Mouse (Mus musculus) midbrain, embryonic 10.5 days (tissue): Measurements from ENCODE around the gene Setdb2. TPM values are rescaled to one million over a fixed set of nuclear protein-coding genes. Genes with fewer than 3 reads are reported as not detected.
"Not testable (repeated sequence)": the region's sequence is repeated elsewhere in the genome, so short reads cannot be mapped to it uniquely, and the experiment has no call there.

Experiments used
- DNase-seq: peaks from one replicate; pipeline ENCODE4 v3.0.0-alpha.2; 2017; ENCODE audit warnings: low spot score
- H3K27ac ChIP-seq: fragments of 300-500 bp; sonication (generic); replicated peaks from 2 replicates; pipeline ENCODE4 v1.5.1; 2016; ENCODE audit warnings: mild to moderate bottlenecking
- H3K27me3 ChIP-seq: fragments of 300-500 bp; sonication (generic); 2 replicates; pipeline ENCODE4 v1.6.1; 2016; ENCODE audit warnings: low read depth, mild to moderate bottlenecking; ENCODE audit not compliant: poor library complexity, severe bottlenecking
- H3K36me3 ChIP-seq: fragments of 300-500 bp; sonication (generic); 2 replicates; pipeline ENCODE4 v1.6.1; 2016; ENCODE audit warnings: mild to moderate bottlenecking, moderate library complexity
- H3K4me1 ChIP-seq: fragments of 300-500 bp; sonication (generic); 2 replicates; pipeline ENCODE4 v1.6.1; 2016
- H3K4me3 ChIP-seq: fragments of 300-500 bp; sonication (generic); 2 replicates; pipeline ENCODE4 v1.5.1; 2016; ENCODE audit warnings: mild to moderate bottlenecking, moderate library complexity
- H3K9me3 ChIP-seq: fragments of 300-500 bp; sonication (generic); replicated peaks from 2 replicates; pipeline ENCODE4 v1.6.1; 2016; ENCODE audit warnings: mild to moderate bottlenecking
- WGBS: fragments of 180-500 bp; shearing (Covaris S2); methylation state at CpG from one replicate; pipeline ENCODE4 v1.1.7; 2016; 5-methylcytosine and 5-hydroxymethylcytosine counted together
- polyA plus RNA-seq: library from polyadenylated mRNA; unstranded; fragments of >200 nt; fragmentation: Nextera tagmentation; extraction: Ambion mirVana; gene quantifications from 2 replicates; pipeline ENCODE4 v1.2.1, GENCODE M21; 2016

Setdb2 gene
- polyA plus RNA-seq, 1 experiment from 2014 or later = 12.4 TPM

GRCm38 (mm10) chr14:59433902-59434301 is 6.8 kb downstream of the Setdb2 start:
- H3K9me3 ChIP-seq = no peaks in the 10 kb centered on the region
- H3K4me3 ChIP-seq = no peak overlapping the region
- 83% methylated on average over 2 of the region's 2 CpGs for WGBS
- H3K27ac ChIP-seq = no peak overlapping the region
- peaks cover 5% of the 10 kb centered on the region for H3K36me3 ChIP-seq
- no peaks in the 10 kb centered on the region for H3K4me1 ChIP-seq
- DNase-seq = no peak
- no peaks in the 10 kb centered on the region for H3K27me3 ChIP-seq

- Histone ChIP-seq H3K27ac (no peak overlapping the region), H3K4me1 (no peaks in the 10 kb centered on the region), H3K4me3 (no peak overlapping the region), H3K9me3 (no peaks in the 10 kb centered on the region), H3K27me3 (no peaks in the 10 kb centered on the region), H3K36me3 (peaks cover 12% of the 10 kb centered on the region)
- no peak for DNase-seq
- 73% methylated on average over 1 of the region's 1 CpGs for WGBS
Observed at GRCm38 (mm10) chr14:59430556-59430955, 10.1 kb downstream of the Setdb2 start.

- no peaks in the 10 kb centered on the region for H3K27me3 ChIP-seq
- DNase-seq = no peak
- H3K9me3 ChIP-seq = no peaks in the 10 kb centered on the region
- H3K27ac ChIP-seq = no peak overlapping the region
- 79% methylated on average over 11 of the region's 11 CpGs for WGBS
- no peak overlapping the region for H3K4me3 ChIP-seq
- no peaks in the 10 kb centered on the region for H3K4me1 ChIP-seq
- peaks cover 12% of the 10 kb centered on the region for H3K36me3 ChIP-seq
Observed at GRCm38 (mm10) chr14:59422912-59423663, 17.6 kb downstream of the Setdb2 start.

GRCm38 (mm10) chr14:59418171-59418570 is 22.5 kb downstream of the Setdb2 start:
- no peak for DNase-seq
- Histone ChIP-seq H3K27ac (no peak overlapping the region), H3K4me1 (no peaks in the 10 kb centered on the region), H3K36me3 (peaks cover 44% of the 10 kb centered on the region), H3K9me3 (no peaks in the 10 kb centered on the region), H3K27me3 (peaks cover 12% of the 10 kb centered on the region), H3K4me3 (no peak overlapping the region)
- 89% methylated on average over 4 of the region's 4 CpGs for WGBS

GRCm38 (mm10) chr14:59414979-59415378 is 25.7 kb downstream of the Setdb2 start:
- Histone ChIP-seq H3K4me1 (peaks cover 20% of the 10 kb centered on the region), H3K36me3 (peaks cover 52% of the 10 kb centered on the region), H3K27me3 (peaks cover 13% of the 10 kb centered on the region)
- H3K27ac ChIP-seq, DNase-seq, H3K9me3 ChIP-seq, H3K4me3 ChIP-seq: not testable (repeated sequence)
- WGBS = 95% methylated on average over 2 of the region's 2 CpGs

GRCm38 (mm10) chr14:59396999-59397398 is 43.7 kb downstream of the Setdb2 start:
- 84% methylated on average over 2 of the region's 2 CpGs for WGBS
- Histone ChIP-seq H3K36me3 (peaks cover 6% of the 10 kb centered on the region), H3K27me3 (no peaks in the 10 kb centered on the region), H3K27ac (no peak overlapping the region), H3K4me1 (no peaks in the 10 kb centered on the region), H3K4me3 (no peak overlapping the region), H3K9me3 (no peaks in the 10 kb centered on the region)
- no peak for DNase-seq

- no peak for DNase-seq
- 87% methylated on average over 3 of the region's 3 CpGs for WGBS
- Histone ChIP-seq H3K4me1 (no peaks in the 10 kb centered on the region), H3K27ac (no peak within 1 kb of the TSS), H3K36me3 (no peaks in the 10 kb centered on the region; the same call in 1 of the 2 replicates), H3K27me3 (no peaks in the 10 kb centered on the region), H3K9me3 (no peaks in the 10 kb centered on the region), H3K4me3 (no peak within 1 kb of the TSS)
Observed at GRCm38 (mm10) chr14:59395281-59395680, 45.4 kb downstream of the Setdb2 start, which contains the start of gene Phf11c. Phf11c (minus strand) TSS chr14:59395381.

- H3K4me1 ChIP-seq, H3K36me3 ChIP-seq, H3K9me3 ChIP-seq, H3K4me3 ChIP-seq, H3K27me3 ChIP-seq, H3K27ac ChIP-seq, DNase-seq: not testable (repeated sequence)
- 75% methylated on average over 4 of the region's 4 CpGs for WGBS
Observed at GRCm38 (mm10) chr14:59390181-59390580, 50.5 kb downstream of the Setdb2 start.

- Histone ChIP-seq H3K27ac (no peak overlapping the region), H3K4me1 (no peaks in the 10 kb centered on the region)
- WGBS = 71% methylated on average over 1 of the region's 1 CpGs
Observed at GRCm38 (mm10) chr14:59389532-59389931, 51.2 kb downstream of the Setdb2 start.

GRCm38 (mm10) chr14:59370348-59371068 is 70.2 kb downstream of the Setdb2 start:
- H3K4me1 ChIP-seq = no peaks in the 10 kb centered on the region
- H3K36me3 ChIP-seq = no peaks in the 10 kb centered on the region
- H3K27ac ChIP-seq = no peak overlapping the region
- DNase-seq = no peak
- peaks cover 16% of the 10 kb centered on the region; the same call in 1 of the 2 replicates for H3K9me3 ChIP-seq
- H3K27me3 ChIP-seq = no peaks in the 10 kb centered on the region
- WGBS = 95% methylated on average over 25 of the region's 25 CpGs
- H3K4me3 ChIP-seq = no peak overlapping the region

More at GRCm38 (mm10) chr14:59389532-59389931, 51.2 kb downstream of the Setdb2 start:
- no peak for DNase-seq
- Histone ChIP-seq H3K9me3 (no peaks in the 10 kb centered on the region), H3K27me3 (no peaks in the 10 kb centered on the region), H3K36me3 (no peaks in the 10 kb centered on the region), H3K4me3 (no peak overlapping the region)

- no peaks in the 10 kb centered on the region for H3K4me1 ChIP-seq
- H3K27me3 ChIP-seq = no peaks in the 10 kb centered on the region
- DNase-seq = no peak
- WGBS = 90% methylated on average over 8 of the region's 8 CpGs
- peaks cover 13% of the 10 kb centered on the region; the same call in 1 of the 2 replicates for H3K9me3 ChIP-seq
- no peaks in the 10 kb centered on the region for H3K36me3 ChIP-seq
- no peak overlapping the region for H3K27ac ChIP-seq
- no peak overlapping the region for H3K4me3 ChIP-seq
Observed at GRCm38 (mm10) chr14:59366386-59367105, 74.1 kb downstream of the Setdb2 start.

GRCm38 (mm10) chr14:59365244-59365644 is 75.4 kb downstream of the Setdb2 start, which contains the start of gene Phf11d:
Phf11d (minus strand) TSS chr14:59365470.
- H3K27ac ChIP-seq = no peak within 1 kb of the TSS
- peaks cover under 1% of the 10 kb centered on the region; the same call in 1 of the 2 replicates for H3K9me3 ChIP-seq
- no peak within 1 kb of the TSS for H3K4me3 ChIP-seq
- WGBS = 85% methylated on average over 6 of the region's 6 CpGs
- no peak for DNase-seq
- no peaks in the 10 kb centered on the region for H3K36me3 ChIP-seq
- H3K27me3 ChIP-seq = no peaks in the 10 kb centered on the region
- H3K4me1 ChIP-seq = no peaks in the 10 kb centered on the region
